Mouse (Mus musculus) left cerebral cortex, postnatal 36 days (tissue): ENCODE measurements around the gene Inka2. TPM values are rescaled to one million over a fixed set of nuclear protein-coding genes. Genes with fewer than 3 reads are reported as not detected.
A peak's percentile ranks its signal among the peaks of the same experiment; 100 is the strongest.
"Not testable (repeated sequence)": the region's sequence is repeated elsewhere in the genome, so short reads cannot be mapped to it uniquely, and the experiment has no call there.

ENCODE experiments used
- DNase-seq, 2 experiments: peaks; one replicate each; pipeline ENCODE4 v3.0.0; 2021 to 2022; ENCODE audit warnings: low spot score in 2 of 2, mixed read lengths in 1 of 2
- intact Hi-C: fragments of 180-260 bp; cut with DNase I; formaldehyde crosslinking; loops from one replicate; pipeline ENCODE4 v1.15.1; 2025
- total RNA-seq, 2 experiments: library from RNA; stranded (reverse); gene quantifications; 2 replicates each; pipeline ENCODE4 v1.2.3; 2021

Gene Inka2
- total RNA-seq, 2 experiments from 2014 or later: 95.7 to 106 TPM

DNA sequence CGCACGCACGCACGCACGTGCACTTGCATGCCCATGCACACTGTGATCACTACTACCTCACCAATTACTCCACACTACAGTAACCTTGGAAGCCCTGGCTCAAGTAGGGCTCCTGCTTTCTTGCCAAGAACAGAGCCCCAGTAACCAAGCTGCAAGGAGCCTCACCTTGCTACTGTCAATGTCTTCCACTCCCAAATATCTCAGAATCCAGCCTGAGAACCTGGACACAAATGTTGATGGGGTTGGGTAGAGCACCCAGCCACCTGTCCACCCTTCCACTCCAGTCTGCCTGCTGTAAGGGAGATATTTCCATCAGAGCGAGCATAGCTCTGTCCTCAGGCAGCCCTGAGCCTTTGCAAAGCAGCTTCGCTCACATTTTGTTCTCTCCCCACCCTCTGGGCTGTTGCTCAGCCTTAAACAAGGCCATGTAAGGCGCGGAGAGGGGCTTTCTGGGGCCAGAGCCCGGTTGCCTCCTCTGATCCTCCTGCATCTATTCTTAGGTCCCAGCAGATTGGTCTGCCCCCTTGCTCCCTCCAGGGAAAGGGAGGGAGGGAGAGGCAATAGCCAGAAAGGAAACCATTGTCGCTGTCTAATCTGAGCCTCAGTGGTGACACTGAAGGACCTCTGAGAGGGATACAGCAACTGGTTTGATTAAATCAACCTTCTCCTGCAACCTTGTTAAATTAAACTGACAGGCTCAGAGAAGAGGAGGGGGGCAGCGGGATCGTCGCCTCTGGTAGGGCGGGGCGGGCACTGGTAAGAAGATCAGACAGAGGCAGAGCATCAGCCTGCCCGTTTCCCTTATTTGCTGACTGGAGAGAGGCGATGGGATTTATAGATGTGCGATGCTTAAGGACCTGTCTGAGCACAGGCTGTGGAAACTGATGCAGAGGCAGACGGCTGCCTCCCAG lies 8.7 kb upstream of the Inka2 start:
- peak; percentile 36 to 53 for DNase-seq
- intact Hi-C loops: no loop called here

GRCm38 (mm10) chr3:105696387-105697147 lies 7.8 kb upstream of the Inka2 start:
- DNase-seq: no peak
- intact Hi-C loops: no loop called here

DNA sequence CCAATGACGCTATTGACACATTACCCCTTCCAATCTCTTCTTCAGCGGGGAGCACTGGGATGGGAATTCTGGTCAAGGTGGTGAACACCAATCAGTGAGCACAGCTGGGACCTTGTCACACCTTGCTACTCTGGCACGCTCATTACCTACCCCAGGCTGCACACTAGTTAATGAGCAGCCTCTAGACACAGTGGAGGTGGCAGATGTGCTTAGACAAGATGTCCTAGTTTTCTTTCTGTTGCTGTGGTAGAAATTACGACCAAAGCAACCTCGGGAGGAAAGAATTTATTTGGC lies 7.3 kb upstream of the Inka2 start:
- intact Hi-C loops: no loop called here
- DNase-seq: peak in 1 of 2 experiments; percentile 9

DNA sequence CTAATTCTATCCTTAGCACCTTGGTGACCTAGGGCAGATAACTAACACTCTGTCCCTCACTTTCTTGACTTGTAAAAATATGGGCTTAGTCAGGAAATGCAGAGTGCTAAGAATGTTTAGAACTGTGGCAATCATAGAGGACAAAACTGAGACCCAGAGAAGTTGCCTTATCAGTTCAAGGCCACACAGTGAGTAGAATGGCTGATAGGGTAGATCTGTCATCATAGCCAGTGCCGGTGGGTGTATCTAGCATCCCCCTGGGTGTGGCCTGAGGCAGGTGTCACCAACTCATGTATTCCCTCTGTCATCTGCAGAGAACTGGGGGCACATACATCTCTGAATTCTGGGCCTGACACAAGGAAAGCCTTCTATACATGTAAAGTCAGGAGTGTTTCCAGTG lies 6.1 kb upstream of the Inka2 start:
- intact Hi-C loops: no loop called here
- no peak for DNase-seq

GRCm38 (mm10) chr3:105699241-105699933 lies 5.0 kb upstream of the Inka2 start:
- intact Hi-C loops: no loop called here

GRCm38 (mm10) chr3:105700786-105701185 lies 3.6 kb upstream of the Inka2 start:
- DNase-seq, intact Hi-C loops: not testable (repeated sequence)

More at GRCm38 (mm10) chr3:105699241-105699933, 5.0 kb upstream of the Inka2 start:
- no peak for DNase-seq

DNA sequence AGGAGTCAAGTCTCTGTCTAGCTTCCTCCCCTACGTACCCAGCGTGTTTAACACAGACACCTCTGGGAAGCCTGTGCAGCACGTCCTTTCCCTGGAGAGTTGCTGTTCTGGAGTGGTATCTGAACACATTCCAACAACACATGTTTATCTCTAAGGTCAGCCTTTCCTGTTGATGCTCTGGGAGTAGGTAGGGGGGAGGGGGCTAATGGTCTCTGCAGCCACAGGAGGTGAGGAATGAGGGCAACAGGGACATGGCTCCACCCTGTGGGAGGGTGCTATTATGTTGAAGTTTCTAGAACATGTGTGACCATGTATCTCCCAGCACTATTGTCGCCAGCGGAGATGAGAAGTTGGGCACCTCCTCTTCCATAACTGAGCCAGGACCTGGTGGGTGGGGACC lies 3.0 kb upstream of the Inka2 start:
- no peak for DNase-seq
- intact Hi-C loops: no loop called here

DNA sequence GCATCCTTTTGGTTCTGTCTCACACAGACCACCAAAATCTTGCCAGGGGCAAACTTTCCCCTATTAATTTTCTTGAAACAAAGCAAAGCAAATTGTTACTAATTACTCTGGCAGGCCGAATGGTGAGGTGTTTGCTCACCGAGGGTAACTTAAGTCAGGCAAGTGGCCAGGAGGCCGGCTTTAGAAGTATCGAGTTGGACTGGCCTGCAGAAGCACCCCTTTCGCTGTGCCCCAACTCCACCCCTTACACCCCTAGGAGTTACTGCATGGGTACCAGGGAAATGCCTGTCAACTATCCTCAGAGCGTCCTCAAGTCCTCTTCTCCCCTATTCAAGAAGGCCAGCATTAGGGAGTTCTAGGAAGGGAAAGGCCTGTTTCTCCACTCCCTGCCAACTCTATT lies 828 bp upstream of the Inka2 start:
- intact Hi-C loops: no loop called here
- DNase-seq: no peak

- peak; percentile 86 to 92 for DNase-seq
- intact Hi-C loops: loop anchor here (1.0 kb wide), 1 partner anchor 12 kb away; no protein-coding TSS in a partner anchor
These were observed 706 bp downstream of the Inka2 start for GRCm38 (mm10) chr3:105705061-105705549.

- intact Hi-C loops: loop anchor here (1.0 kb wide), 1 partner anchor 12 kb away; no protein-coding TSS in a partner anchor
- DNase-seq: no peak
These were observed 1.2 kb downstream of the Inka2 start for GRCm38 (mm10) chr3:105705561-105705960.

- DNase-seq: peak in 1 of 2 experiments; percentile 75
- intact Hi-C loops: no loop called here
These were observed 2.1 kb downstream of the Inka2 start for GRCm38 (mm10) chr3:105706366-105707020.

- DNase-seq: no peak
- intact Hi-C loops: no loop called here
These were observed 3.2 kb downstream of the Inka2 start for GRCm38 (mm10) chr3:105707590-105707989.

DNA sequence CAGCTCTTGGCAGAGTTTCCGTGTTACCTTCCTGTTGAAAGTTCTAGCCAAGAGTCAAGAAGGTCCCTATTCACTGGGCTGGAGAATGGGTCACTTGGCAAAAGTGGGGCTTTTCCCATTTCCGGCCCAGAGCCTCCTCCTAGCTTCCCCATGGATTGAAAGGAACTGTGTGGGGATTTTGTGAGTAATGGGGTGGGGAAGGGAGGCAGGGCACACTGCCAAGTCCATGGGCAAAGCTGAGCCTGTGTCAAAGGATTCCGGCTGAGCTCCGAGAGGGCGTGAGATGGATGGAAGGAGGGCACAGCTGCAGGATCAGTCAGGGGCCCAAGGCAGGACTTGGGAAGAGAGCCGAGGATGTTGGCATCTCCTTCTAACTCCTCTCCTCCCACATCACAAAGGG lies 5.8 kb downstream of the Inka2 start:
- DNase-seq: peak in 1 of 2 experiments; percentile 45
- intact Hi-C loops: no loop called here

- intact Hi-C loops: no loop called here
- no peak for DNase-seq
These were observed 7.3 kb downstream of the Inka2 start for GRCm38 (mm10) chr3:105711741-105712140.

DNA sequence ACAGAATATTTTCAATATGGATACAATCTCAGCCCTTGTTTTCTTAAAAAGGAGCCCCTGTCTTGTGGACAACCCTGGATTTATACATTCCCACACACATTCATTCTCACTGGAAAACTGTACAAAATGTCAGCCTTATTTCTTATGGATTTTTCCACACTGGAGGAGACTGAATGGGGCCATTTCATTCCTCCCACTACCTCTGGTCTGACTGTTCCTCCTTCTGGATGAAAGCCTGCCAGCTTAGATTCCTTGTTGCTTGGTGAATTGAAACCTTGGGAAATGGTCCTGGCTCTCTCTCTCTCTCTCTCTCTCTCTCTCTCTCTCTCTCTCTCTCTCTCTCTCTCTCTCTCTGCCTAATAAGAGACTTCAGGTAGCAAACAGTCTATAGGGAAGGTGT lies 8.4 kb downstream of the Inka2 start:
- no peak for DNase-seq
- intact Hi-C loops: no loop called here

DNA sequence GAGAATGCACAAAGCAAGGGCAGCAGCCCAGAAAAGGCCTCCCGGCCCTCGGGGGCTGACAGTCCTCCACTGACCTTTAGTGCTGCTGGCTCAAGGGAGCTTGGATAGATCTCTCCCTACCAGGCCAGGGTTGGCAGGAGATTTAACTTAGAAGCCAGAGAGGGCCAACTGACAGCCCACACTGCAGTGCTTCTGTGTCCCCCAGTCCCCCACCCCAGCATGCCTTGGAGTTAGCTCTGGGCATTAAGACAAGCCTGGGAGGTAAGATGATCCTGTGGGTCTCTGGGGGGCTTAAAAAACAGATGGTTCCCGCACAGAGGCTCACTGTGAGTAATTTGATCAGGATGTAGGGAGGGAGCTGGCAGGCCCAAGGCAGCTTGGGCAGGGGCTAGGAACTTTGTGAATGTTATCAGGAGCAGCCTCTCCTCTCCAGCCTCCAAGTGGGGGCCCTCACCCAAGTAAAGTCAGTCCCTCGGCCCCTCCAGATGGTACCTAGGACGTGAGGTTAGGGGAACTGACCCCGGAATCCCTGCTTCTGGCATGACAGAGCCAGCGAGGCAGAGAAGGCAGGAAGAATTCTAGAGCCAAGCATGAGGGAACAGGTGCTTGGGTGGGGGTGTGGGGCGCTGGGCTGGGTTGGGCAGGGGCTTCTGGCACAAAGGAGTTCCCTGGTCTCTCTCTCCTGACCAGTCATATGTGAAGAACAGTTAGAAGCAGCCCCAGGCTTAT lies 9.9 kb downstream of the Inka2 start:
- intact Hi-C loops: no loop called here

GRCm38 (mm10) chr3:105714820-105715167 lies 10.4 kb downstream of the Inka2 start:
- DNase-seq: no peak
- intact Hi-C loops: no loop called here

More for the DNA sequence above, 9.9 kb downstream of the Inka2 start:
- DNase-seq: no peak

GRCm38 (mm10) chr3:105716353-105717000 lies 12.1 kb downstream of the Inka2 start:
- DNase-seq: peak in 1 of 2 experiments; percentile 70
- intact Hi-C loops: no loop called here
